Mouse (Mus musculus) limb, embryonic 13.5 days (tissue): ENCODE measurements around the gene Srd5a3. TPM values are rescaled to one million over a fixed set of nuclear protein-coding genes. Genes with fewer than 3 reads are reported as not detected.

Experiments used
- ATAC-seq: fragments of 200-750 bp; cut with Nextera tagmentation; 2 replicates; pipeline ENCODE4 v1.8.0; 2017; ENCODE audit warnings: low read depth, moderate number of reproducible peaks, moderate TSS enrichment; ENCODE audit not compliant: low FRiP score
- H3K27ac ChIP-seq: fragments of 300-500 bp; sonication (generic); 2 replicates; pipeline ENCODE4 v1.5.1; 2015; ENCODE audit warnings: inconsistent platforms, mild to moderate bottlenecking, moderate library complexity
- H3K27me3 ChIP-seq: fragments of 300-500 bp; sonication (generic); 2 replicates; pipeline ENCODE4 v1.6.1; 2015; ENCODE audit warnings: mild to moderate bottlenecking, inconsistent platforms
- H3K36me3 ChIP-seq: fragments of 300-500 bp; sonication (generic); 2 replicates; pipeline ENCODE4 v1.6.1; 2015; ENCODE audit warnings: inconsistent platforms, mild to moderate bottlenecking, moderate library complexity
- H3K4me1 ChIP-seq: fragments of 300-500 bp; sonication (generic); 2 replicates; pipeline ENCODE4 v1.6.1; 2015; ENCODE audit warnings: inconsistent platforms
- H3K4me2 ChIP-seq: fragments of 300-500 bp; sonication (generic); replicated peaks from 2 replicates; pipeline ENCODE4 v1.6.1; 2015; ENCODE audit warnings: inconsistent platforms, mild to moderate bottlenecking, moderate library complexity
- H3K4me3 ChIP-seq: fragments of 300-500 bp; sonication (generic); 2 replicates; pipeline ENCODE4 v1.5.1; 2015; ENCODE audit warnings: moderate library complexity, mild to moderate bottlenecking, inconsistent platforms
- H3K9ac ChIP-seq: fragments of 300-500 bp; sonication (generic); 2 replicates; pipeline ENCODE4 v1.6.1; 2015; ENCODE audit warnings: mild to moderate bottlenecking, inconsistent platforms
- H3K9me3 ChIP-seq: fragments of 300-500 bp; sonication (generic); 2 replicates; pipeline ENCODE4 v1.6.1; 2016; ENCODE audit warnings: inconsistent platforms
- WGBS: fragments of 180-500 bp; shearing (Covaris S2); methylation state at CpG from one replicate; pipeline ENCODE4 v1.1.7; 2015; 5-methylcytosine and 5-hydroxymethylcytosine counted together
- polyA plus RNA-seq: library from polyadenylated mRNA; unstranded; fragments of >200 nt; fragmentation: Nextera tagmentation; extraction: Ambion mirVana; gene quantifications from 2 replicates; pipeline ENCODE4 v1.2.1, GENCODE M21; 2015

Gene Srd5a3
- polyA plus RNA-seq, 1 experiment from 2014 or later: 35.5 TPM

- Histone ChIP-seq H3K9me3 (no peaks in the 10 kb centered on the region), H3K9ac (no peak overlapping the region), H3K27ac (no peak overlapping the region), H3K4me3 (no peak overlapping the region), H3K4me1 (peaks cover 26% of the 10 kb centered on the region), H3K27me3 (no peaks in the 10 kb centered on the region), H3K36me3 (no peaks in the 10 kb centered on the region), H3K4me2 (no peak overlapping the region)
- ATAC-seq: no peak
- 87% methylated on average over 5 of the region's 5 CpGs for WGBS
Measured at GRCm38 (mm10) chr5:76179791-76180190, 39.7 kb downstream of the Srd5a3 start.

- ATAC-seq: no peak
- Histone ChIP-seq H3K9ac (no peak overlapping the region), H3K36me3 (0 out of 2 replicates have a peak, but pooled peaks cover 4% of the 10 kb centered on the region), H3K9me3 (no peaks in the 10 kb centered on the region), H3K27ac (peak overlapping the region; percentile 52; the same call in 1 of the 2 replicates), H3K27me3 (no peaks in the 10 kb centered on the region), H3K4me3 (no peak overlapping the region), H3K4me1 (peaks cover 38% of the 10 kb centered on the region), H3K4me2 (peak overlapping the region; percentile 75)
- 44% methylated on average over 3 of the region's 3 CpGs for WGBS
Measured at GRCm38 (mm10) chr5:76182326-76182725, 42.3 kb downstream of the Srd5a3 start.

GRCm38 (mm10) chr5:76183043-76183749 is 43.1 kb downstream of the Srd5a3 start:
- Histone ChIP-seq H3K9me3 (no peaks in the 10 kb centered on the region), H3K27ac (peak overlapping the region; percentile 97; the same call in 1 of the 2 replicates), H3K4me3 (peak overlapping the region; percentile 97)

GRCm38 (mm10) chr5:76183750-76184261 is 43.7 kb downstream of the Srd5a3 start, which contains the start of gene Tmem165:
Gene Tmem165 (plus strand): TSS chr5:76183880.
- H3K4me1 ChIP-seq: peaks cover 45% of the 10 kb centered on the region
- under 1% methylated on average over 45 of the region's 62 CpGs for WGBS
- peak within 1 kb of the TSS; percentile 97 for H3K27ac ChIP-seq
- H3K27me3 ChIP-seq: no peaks in the 10 kb centered on the region
- H3K9ac ChIP-seq: peak within 1 kb of the TSS; percentile 96
- H3K9me3 ChIP-seq: no peaks in the 10 kb centered on the region
- peak within 1 kb of the TSS; percentile 75 for H3K4me2 ChIP-seq
- H3K4me3 ChIP-seq: peak within 1 kb of the TSS; percentile 97
- ATAC-seq: peak; percentile 96
- peaks cover 11% of the 10 kb centered on the region; the same call in 1 of the 2 replicates for H3K36me3 ChIP-seq

More at GRCm38 (mm10) chr5:76183043-76183749, 43.1 kb downstream of the Srd5a3 start:
- Histone ChIP-seq H3K27me3 (no peaks in the 10 kb centered on the region), H3K4me1 (peaks cover 45% of the 10 kb centered on the region), H3K4me2 (peak overlapping the region; percentile 75), H3K9ac (peak overlapping the region; percentile 96), H3K36me3 (peaks cover 11% of the 10 kb centered on the region; the same call in 1 of the 2 replicates)
- 36% methylated on average over 17 of the region's 17 CpGs for WGBS
- no peak; the same call in 1 of the 2 replicates for ATAC-seq

GRCm38 (mm10) chr5:76184286-76185080 is 44.4 kb downstream of the Srd5a3 start:
- peaks cover 11% of the 10 kb centered on the region; the same call in 1 of the 2 replicates for H3K36me3 ChIP-seq
- WGBS: 4% methylated on average over 38 of the region's 38 CpGs
- no peaks in the 10 kb centered on the region for H3K27me3 ChIP-seq
- H3K9me3 ChIP-seq: no peaks in the 10 kb centered on the region
- H3K4me2 ChIP-seq: peak overlapping the region; percentile 75
- peak overlapping the region; percentile 96 for H3K9ac ChIP-seq
- peak overlapping the region; percentile 97 for H3K4me3 ChIP-seq
- H3K4me1 ChIP-seq: peaks cover 45% of the 10 kb centered on the region
- ATAC-seq: peak; percentile 80
- H3K27ac ChIP-seq: peak overlapping the region; percentile 97

GRCm38 (mm10) chr5:76187885-76188284 is 47.8 kb downstream of the Srd5a3 start:
- WGBS: 86% methylated on average over 5 of the region's 5 CpGs
- Histone ChIP-seq H3K9me3 (no peaks in the 10 kb centered on the region), H3K9ac (no peak overlapping the region), H3K4me3 (no peak overlapping the region), H3K4me1 (peaks cover 42% of the 10 kb centered on the region), H3K36me3 (peaks cover 28% of the 10 kb centered on the region), H3K27ac (no peak overlapping the region), H3K4me2 (no peak overlapping the region), H3K27me3 (no peaks in the 10 kb centered on the region)
- no peak for ATAC-seq

GRCm38 (mm10) chr5:76190609-76191008 is 50.5 kb downstream of the Srd5a3 start:
- H3K36me3 ChIP-seq: peaks cover 39% of the 10 kb centered on the region
- H3K4me3 ChIP-seq: no peak overlapping the region
- H3K27me3 ChIP-seq: no peaks in the 10 kb centered on the region
- 85% methylated on average over 4 of the region's 4 CpGs for WGBS
- no peak overlapping the region for H3K9ac ChIP-seq
- peaks cover 34% of the 10 kb centered on the region for H3K4me1 ChIP-seq
- no peak overlapping the region for H3K4me2 ChIP-seq
- no peak for ATAC-seq
- H3K9me3 ChIP-seq: no peaks in the 10 kb centered on the region
- no peak overlapping the region for H3K27ac ChIP-seq

- H3K27me3 ChIP-seq: no peaks in the 10 kb centered on the region
- H3K4me1 ChIP-seq: peaks cover 16% of the 10 kb centered on the region
- H3K36me3 ChIP-seq: peaks cover 41% of the 10 kb centered on the region
- no peak overlapping the region for H3K4me2 ChIP-seq
- H3K9ac ChIP-seq: no peak overlapping the region
- no peaks in the 10 kb centered on the region for H3K9me3 ChIP-seq
- no peak overlapping the region for H3K27ac ChIP-seq
- no peak for ATAC-seq
- no peak overlapping the region for H3K4me3 ChIP-seq
Measured at GRCm38 (mm10) chr5:76193075-76193474, 53.0 kb downstream of the Srd5a3 start.

GRCm38 (mm10) chr5:76194377-76194945 is 54.4 kb downstream of the Srd5a3 start:
- 80% methylated on average over 6 of the region's 6 CpGs for WGBS
- Histone ChIP-seq H3K4me1 (peaks cover 16% of the 10 kb centered on the region; the same call in 1 of the 2 replicates), H3K36me3 (peaks cover 44% of the 10 kb centered on the region), H3K27me3 (no peaks in the 10 kb centered on the region), H3K9ac (no peak overlapping the region), H3K9me3 (no peaks in the 10 kb centered on the region), H3K4me2 (no peak overlapping the region), H3K27ac (no peak overlapping the region), H3K4me3 (no peak overlapping the region)
- no peak for ATAC-seq

GRCm38 (mm10) chr5:76199346-76199745 is 59.3 kb downstream of the Srd5a3 start:
- Histone ChIP-seq H3K27me3 (no peaks in the 10 kb centered on the region), H3K36me3 (peaks cover 63% of the 10 kb centered on the region), H3K4me2 (no peak overlapping the region), H3K4me3 (no peak overlapping the region), H3K9ac (no peak overlapping the region), H3K9me3 (no peaks in the 10 kb centered on the region), H3K4me1 (no peaks in the 10 kb centered on the region), H3K27ac (no peak overlapping the region)
- 92% methylated on average over 13 of the region's 13 CpGs for WGBS
- no peak for ATAC-seq

GRCm38 (mm10) chr5:76203171-76203570 is 63.1 kb downstream of the Srd5a3 start:
- H3K36me3 ChIP-seq: peaks cover 80% of the 10 kb centered on the region
- H3K27ac ChIP-seq: no peak overlapping the region
- no peaks in the 10 kb centered on the region for H3K4me1 ChIP-seq
- no peaks in the 10 kb centered on the region for H3K27me3 ChIP-seq
- WGBS: 92% methylated on average over 3 of the region's 3 CpGs
- no peaks in the 10 kb centered on the region for H3K9me3 ChIP-seq
- no peak overlapping the region for H3K4me3 ChIP-seq
- ATAC-seq: no peak
- H3K9ac ChIP-seq: no peak overlapping the region
- no peak overlapping the region for H3K4me2 ChIP-seq
